Mouse (Mus musculus): Measurements from ENCODE around the gene Ruvbl2.

- TF ChIP-seq CTCF (IDR thresholded peaks at IDR 0.05; ENCODE audit: control insufficient read depth, insufficient read depth, insufficient read length) (peak; percentile 14), MAX (IDR thresholded peaks at IDR 0.05) (no peak), USF1 (IDR thresholded peaks at IDR 0.05; ENCODE audit: low read depth) (no peak), MYOD1 (IDR thresholded peaks at IDR 0.05; ENCODE audit: control insufficient read depth, insufficient read length, low read depth) (no peak), CEBPB (IDR thresholded peaks at IDR 0.05; ENCODE audit: low read depth) (no peak)
Observed at GRCm38 (mm10) chr7:45406157-45407156, 31.4 kb downstream of the Ruvbl2 start.

All from C2C12 (cell line).